Mouse (Mus musculus) heart, adult 2 months (tissue): ENCODE measurements at regions not wholly inside any gene's neighbourhood (a gene's known extent, or its start where the extent isn't known, plus 50 kb on each side); places are given as distances from the start of the nearest gene placed in this dataset.

Source experiments
- CTCF ChIP-seq: fragments of 200-600 bp; IDR thresholded peaks from 2 replicates; pipeline ENCODE4 v1.8.1; 2022; ENCODE audit warnings: antibody characterized with exemption, mild to moderate bottlenecking, moderate library complexity
- EP300 ChIP-seq: fragments of 200-500 bp; IDR thresholded peaks from 2 replicates; pipeline ENCODE4 v1.6.1; 2011; ENCODE audit warnings: low read depth, low read length, control low read depth; ENCODE audit not compliant: insufficient read depth
- POLR2A ChIP-seq: fragments of 200-500 bp; IDR thresholded peaks from 2 replicates; pipeline ENCODE4 v1.6.1; 2011; ENCODE audit warnings: mild to moderate bottlenecking, low read depth, low read length, control low read depth; ENCODE audit not compliant: insufficient read depth

DNA sequence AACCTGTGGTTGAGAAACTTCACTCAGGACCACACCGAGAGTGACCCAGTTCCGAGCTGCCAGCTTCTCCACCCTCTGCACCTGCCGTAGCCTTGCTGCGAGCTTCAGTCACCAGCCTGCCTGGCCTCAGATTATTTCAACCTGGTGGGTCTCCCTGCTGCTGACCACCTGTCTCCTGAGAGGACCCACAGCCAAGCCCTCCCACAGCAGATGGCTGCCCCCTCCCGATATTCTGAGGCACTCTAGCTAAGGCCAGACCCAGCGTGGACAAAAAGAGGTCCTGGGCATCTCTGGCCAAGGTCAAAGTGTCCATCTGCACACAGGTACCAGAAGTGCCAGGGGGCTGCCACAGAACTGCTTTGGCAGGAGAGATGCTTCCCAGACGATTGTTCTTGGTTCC is 162.7 kb upstream of the Ctbp2 start:
- TF ChIP-seq CTCF = no peak
- TF ChIP-seq POLR2A = no peak
- TF ChIP-seq EP300 = no peak
